Mouse (Mus musculus) kidney, embryonic 15.5 days (tissue): ENCODE data around the gene Map4k2. TPM values are rescaled to one million over a fixed set of nuclear protein-coding genes. Genes with fewer than 3 reads are reported as not detected.
A peak's percentile ranks its signal among the peaks of the same experiment; 100 is the strongest.

Experiments
- ATAC-seq: fragments of 200-750 bp; cut with Nextera tagmentation; replicated peaks from 2 replicates; pipeline ENCODE4 v1.8.0; 2017; ENCODE audit warnings: moderate TSS enrichment; ENCODE audit not compliant: low FRiP score
- H3K27ac ChIP-seq: fragments of 300-500 bp; sonication (generic); 2 replicates; pipeline ENCODE4 v1.5.1; 2015; ENCODE audit warnings: mild to moderate bottlenecking, inconsistent platforms
- H3K27me3 ChIP-seq: fragments of 300-500 bp; sonication (generic); 2 replicates; pipeline ENCODE4 v1.6.1; 2015; ENCODE audit warnings: inconsistent platforms
- H3K36me3 ChIP-seq: fragments of 300-500 bp; sonication (generic); 2 replicates; pipeline ENCODE4 v1.6.1; 2015; ENCODE audit warnings: inconsistent platforms
- H3K4me1 ChIP-seq: fragments of 300-500 bp; sonication (generic); 2 replicates; pipeline ENCODE4 v1.6.1; 2015; ENCODE audit warnings: inconsistent platforms
- H3K4me2 ChIP-seq: fragments of 300-500 bp; sonication (generic); 2 replicates; pipeline ENCODE4 v1.6.1; 2015; ENCODE audit warnings: moderate library complexity, mild to moderate bottlenecking, inconsistent platforms
- H3K4me3 ChIP-seq: fragments of 300-500 bp; sonication (generic); replicated peaks from 2 replicates; pipeline ENCODE4 v1.5.1; 2015; ENCODE audit warnings: mild to moderate bottlenecking, inconsistent platforms
- H3K9ac ChIP-seq: fragments of 300-500 bp; sonication (generic); 2 replicates; pipeline ENCODE4 v1.6.1; 2015; ENCODE audit warnings: mild to moderate bottlenecking, inconsistent platforms
- H3K9me3 ChIP-seq: fragments of 300-500 bp; sonication (generic); replicated peaks from 2 replicates; pipeline ENCODE4 v1.6.1; 2016; ENCODE audit warnings: inconsistent platforms
- WGBS: fragments of 180-500 bp; shearing (Covaris S2); methylation state at CpG from one replicate; pipeline ENCODE4 v1.1.7; 2015; ENCODE audit warnings: mixed read lengths; 5-methylcytosine and 5-hydroxymethylcytosine counted together
- polyA plus RNA-seq: library from polyadenylated mRNA; unstranded; fragments of >200 nt; fragmentation: Nextera tagmentation; extraction: Ambion mirVana; gene quantifications from 2 replicates; pipeline ENCODE4 v1.2.1, GENCODE M21; 2015

The Map4k2 gene
- polyA plus RNA-seq, 1 experiment from 2014 or later, result 21.9 TPM

DNA sequence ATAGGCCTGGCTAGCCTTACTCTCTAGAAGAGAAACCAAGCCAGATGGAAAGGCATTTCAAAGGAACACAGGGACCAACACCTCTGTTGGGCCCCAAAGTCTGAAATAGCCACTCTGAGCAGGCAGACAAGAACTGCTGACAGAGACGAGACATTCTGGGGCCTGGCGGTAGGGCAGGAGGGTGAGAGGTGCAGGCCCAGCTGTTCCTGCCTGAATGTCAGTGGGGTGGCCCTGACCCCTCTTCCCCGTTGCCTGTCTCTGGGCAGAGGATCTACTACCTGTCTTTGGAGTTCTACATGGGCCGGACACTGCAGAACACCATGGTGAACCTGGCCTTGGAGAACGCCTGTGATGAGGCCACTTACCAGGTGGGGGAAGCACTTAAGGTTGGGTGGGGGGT lies 44.5 kb downstream of the Map4k2 start:
- H3K27me3 ChIP-seq, result no peaks in the 10 kb centered on the region
- H3K4me2 ChIP-seq, result peak overlapping the region; percentile 44
- H3K36me3 ChIP-seq, result no peaks in the 10 kb centered on the region
- peak overlapping the region; percentile 87 for H3K27ac ChIP-seq
- 69% methylated on average over 5 of the region's 5 CpGs for WGBS
- no peak for ATAC-seq
- no peak overlapping the region for H3K9ac ChIP-seq
- 0 out of 2 replicates have a peak overlapping the region, but pooled peaks have one; percentile 5 for H3K4me3 ChIP-seq
- H3K9me3 ChIP-seq, result no peaks in the 10 kb centered on the region
- peaks cover 69% of the 10 kb centered on the region for H3K4me1 ChIP-seq

DNA sequence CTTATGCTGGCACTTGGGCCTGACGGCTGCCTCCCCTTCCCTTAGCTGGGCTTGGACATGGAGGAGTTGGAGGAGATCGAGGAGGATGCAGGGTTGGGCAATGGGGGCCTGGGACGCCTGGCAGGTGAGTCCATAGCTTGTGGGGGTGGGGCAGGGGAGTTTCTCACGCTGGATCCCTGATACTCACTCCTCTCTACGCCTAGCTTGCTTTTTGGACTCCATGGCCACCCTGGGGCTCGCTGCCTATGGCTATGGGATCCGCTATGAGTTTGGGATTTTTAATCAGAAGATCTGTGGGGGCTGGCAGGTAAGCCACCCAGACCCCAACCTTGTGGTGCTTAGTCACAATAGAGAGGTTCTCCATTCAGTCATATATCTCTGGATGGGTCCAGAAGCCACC lies 44.9 kb downstream of the Map4k2 start:
- Histone ChIP-seq H3K9me3 (no peaks in the 10 kb centered on the region), H3K4me1 (peaks cover 69% of the 10 kb centered on the region), H3K27me3 (no peaks in the 10 kb centered on the region), H3K9ac (no peak overlapping the region), H3K4me2 (peak overlapping the region; percentile 44), H3K36me3 (no peaks in the 10 kb centered on the region), H3K27ac (peak overlapping the region; percentile 87; the same call in 1 of the 2 replicates), H3K4me3 (no peak overlapping the region)
- 85% methylated on average over 7 of the region's 7 CpGs for WGBS
- no peak for ATAC-seq

DNA sequence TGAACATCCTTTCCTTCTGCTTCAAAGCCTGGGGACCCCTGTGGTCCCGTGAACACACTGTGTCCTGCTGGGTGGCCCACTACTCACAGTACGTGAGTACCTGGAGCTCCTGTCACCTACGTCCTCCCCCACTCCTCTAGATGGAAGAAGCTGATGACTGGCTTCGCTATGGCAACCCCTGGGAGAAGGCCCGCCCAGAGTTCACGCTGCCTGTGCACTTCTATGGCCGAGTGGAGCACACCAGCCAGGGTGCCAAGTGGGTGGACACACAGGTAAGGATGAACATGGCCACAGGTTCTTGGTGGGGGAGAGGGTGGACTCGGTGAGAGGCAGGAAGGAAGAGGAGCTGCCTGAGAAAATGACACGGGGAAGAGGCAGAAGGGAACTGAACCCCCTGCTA lies 45.3 kb downstream of the Map4k2 start:
- no peak overlapping the region for H3K4me2 ChIP-seq
- H3K4me1 ChIP-seq, result peaks cover 69% of the 10 kb centered on the region
- H3K4me3 ChIP-seq, result no peak overlapping the region
- no peak overlapping the region for H3K27ac ChIP-seq
- no peak overlapping the region for H3K9ac ChIP-seq
- H3K27me3 ChIP-seq, result no peaks in the 10 kb centered on the region
- H3K36me3 ChIP-seq, result no peaks in the 10 kb centered on the region
- no peak for ATAC-seq
- H3K9me3 ChIP-seq, result no peaks in the 10 kb centered on the region
- 53% methylated on average over 9 of the region's 9 CpGs for WGBS

DNA sequence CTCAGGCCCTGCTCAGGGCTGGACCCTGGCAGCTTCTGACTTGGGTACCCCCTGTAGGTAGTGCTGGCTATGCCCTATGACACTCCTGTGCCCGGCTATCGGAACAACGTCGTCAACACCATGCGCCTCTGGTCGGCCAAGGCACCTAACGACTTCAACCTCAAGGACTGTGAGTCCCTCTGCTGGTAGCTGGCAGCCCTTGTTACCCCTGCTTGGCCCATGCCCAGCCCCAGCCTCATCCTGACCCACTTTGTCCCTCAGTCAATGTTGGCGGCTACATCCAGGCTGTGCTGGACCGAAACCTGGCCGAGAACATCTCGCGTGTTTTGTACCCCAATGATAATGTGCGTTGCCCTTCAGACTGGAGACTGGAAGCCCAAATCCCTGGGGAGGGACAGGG lies 47.1 kb downstream of the Map4k2 start:
- Histone ChIP-seq H3K27ac (no peak overlapping the region), H3K4me2 (no peak overlapping the region), H3K4me3 (no peak overlapping the region)

DNA sequence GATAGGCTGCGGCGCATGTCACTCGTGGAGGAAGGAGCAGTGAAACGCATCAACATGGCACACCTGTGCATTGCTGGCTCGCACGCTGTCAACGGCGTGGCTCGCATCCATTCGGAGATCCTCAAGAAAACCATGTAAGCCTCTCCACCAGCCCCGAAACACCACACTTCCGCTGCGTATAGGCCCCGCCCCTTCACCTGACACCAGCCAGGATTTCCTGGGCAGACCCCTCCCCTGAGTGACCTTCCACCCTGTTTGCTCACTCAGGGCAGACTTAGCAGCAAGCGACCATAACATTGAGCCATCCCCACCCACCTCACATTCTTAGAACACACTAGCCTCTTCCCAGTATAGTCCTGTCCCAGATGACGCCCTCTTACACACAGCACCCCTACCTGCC lies 48.9 kb downstream of the Map4k2 start:
- Histone ChIP-seq H3K36me3 (peaks cover 8% of the 10 kb centered on the region), H3K27me3 (no peaks in the 10 kb centered on the region), H3K9me3 (no peaks in the 10 kb centered on the region), H3K4me2 (peak overlapping the region; percentile 72), H3K4me1 (peaks cover 44% of the 10 kb centered on the region), H3K27ac (0 out of 2 replicates have a peak overlapping the region, but pooled peaks have one; percentile 48), H3K9ac (peak overlapping the region; percentile 33), H3K4me3 (peak overlapping the region; percentile 39)
- ATAC-seq, result peak; percentile 50; the same call in 1 of the 2 replicates
- WGBS, result 6% methylated on average over 16 of the region's 16 CpGs

More for the DNA sequence above, 47.1 kb downstream of the Map4k2 start:
- H3K9me3 ChIP-seq, result no peaks in the 10 kb centered on the region
- H3K4me1 ChIP-seq, result peaks cover 62% of the 10 kb centered on the region
- 83% methylated on average over 13 of the region's 13 CpGs for WGBS
- H3K36me3 ChIP-seq, result peaks cover 8% of the 10 kb centered on the region
- H3K27me3 ChIP-seq, result no peaks in the 10 kb centered on the region
- ATAC-seq, result no peak
- H3K9ac ChIP-seq, result no peak overlapping the region

DNA sequence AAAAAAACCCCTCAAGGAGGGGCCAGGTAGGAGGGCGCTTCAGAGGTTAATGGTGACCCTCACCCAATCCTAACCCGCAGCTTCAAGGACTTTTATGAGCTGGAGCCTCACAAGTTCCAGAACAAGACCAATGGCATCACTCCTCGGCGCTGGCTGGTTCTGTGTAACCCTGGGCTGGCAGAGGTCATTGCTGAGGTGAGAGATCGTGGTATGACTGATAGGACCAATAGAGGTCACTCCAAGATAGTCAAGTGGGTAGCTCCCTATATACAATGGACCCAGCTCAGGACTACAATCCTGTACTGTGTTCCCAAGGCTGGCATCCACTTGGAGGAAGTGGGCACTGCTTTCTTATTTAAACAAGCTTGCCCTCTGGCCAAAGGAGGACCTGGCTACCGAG lies 49.3 kb downstream of the Map4k2 start:
- H3K4me3 ChIP-seq, result no peak overlapping the region
- ATAC-seq, result no peak
- 55% methylated on average over 6 of the region's 6 CpGs for WGBS

DNA sequence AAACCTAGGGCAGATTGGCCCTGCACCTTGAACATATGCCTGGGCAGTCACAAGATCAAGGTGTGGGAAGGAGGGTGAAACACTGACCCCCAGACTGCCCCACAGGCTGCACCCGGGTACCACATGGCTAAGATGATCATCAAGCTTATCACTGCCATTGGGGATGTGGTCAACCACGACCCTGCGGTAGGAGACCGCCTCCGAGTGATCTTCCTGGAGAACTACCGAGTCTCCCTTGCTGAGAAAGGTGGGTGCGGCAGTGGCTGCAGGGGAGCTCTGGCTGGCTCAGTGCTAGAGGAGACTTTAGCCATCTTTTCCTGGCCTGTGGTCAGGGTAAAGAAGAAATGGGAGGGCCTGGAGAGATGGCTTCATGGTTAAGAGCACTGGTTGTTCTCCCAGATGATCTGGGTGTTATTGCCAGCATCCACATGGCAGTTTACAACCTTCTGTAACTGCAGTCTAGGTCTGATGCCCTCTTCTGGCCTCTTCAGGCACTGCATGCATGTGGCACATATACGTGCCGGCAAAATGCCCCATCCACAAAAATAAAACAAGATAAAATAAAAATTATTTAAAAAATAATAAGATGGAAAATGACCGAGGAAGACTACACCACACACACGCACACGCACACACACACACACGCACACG lies 51.9 kb downstream of the Map4k2 start:
- 93% methylated on average over 14 of the region's 14 CpGs for WGBS
- Histone ChIP-seq H3K4me1 (peaks cover 22% of the 10 kb centered on the region), H3K9ac (no peak overlapping the region), H3K4me2 (no peak overlapping the region), H3K9me3 (no peaks in the 10 kb centered on the region), H3K36me3 (peaks cover 8% of the 10 kb centered on the region), H3K27me3 (no peaks in the 10 kb centered on the region), H3K27ac (no peak overlapping the region), H3K4me3 (no peak overlapping the region)
- no peak for ATAC-seq

More for the DNA sequence above, 49.3 kb downstream of the Map4k2 start:
- no peaks in the 10 kb centered on the region for H3K9me3 ChIP-seq
- no peaks in the 10 kb centered on the region for H3K27me3 ChIP-seq
- no peak overlapping the region for H3K9ac ChIP-seq
- H3K36me3 ChIP-seq, result peaks cover 8% of the 10 kb centered on the region
- no peak overlapping the region for H3K27ac ChIP-seq
- peaks cover 40% of the 10 kb centered on the region for H3K4me1 ChIP-seq
- H3K4me2 ChIP-seq, result peak overlapping the region; percentile 72

DNA sequence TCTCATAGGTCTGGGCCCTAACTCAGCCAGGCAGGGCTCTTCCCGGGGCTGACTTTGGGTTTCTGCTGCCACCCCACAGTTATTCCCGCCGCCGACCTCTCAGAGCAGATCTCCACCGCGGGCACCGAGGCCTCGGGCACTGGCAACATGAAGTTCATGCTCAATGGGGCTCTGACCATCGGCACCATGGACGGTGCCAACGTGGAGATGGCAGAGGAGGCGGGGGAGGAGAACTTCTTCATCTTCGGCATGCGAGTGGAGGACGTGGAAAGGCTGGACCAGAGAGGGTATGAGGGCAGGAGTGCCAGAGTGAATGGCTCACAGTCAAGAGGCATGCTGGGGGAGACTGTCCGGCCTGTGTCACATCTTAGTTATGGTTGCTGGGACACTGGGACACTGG lies 52.7 kb downstream of the Map4k2 start:
- Histone ChIP-seq H3K4me3 (no peak overlapping the region), H3K36me3 (peaks cover 8% of the 10 kb centered on the region), H3K9me3 (no peaks in the 10 kb centered on the region), H3K4me1 (peaks cover 26% of the 10 kb centered on the region), H3K27me3 (no peaks in the 10 kb centered on the region), H3K27ac (no peak overlapping the region), H3K4me2 (no peak overlapping the region), H3K9ac (no peak overlapping the region)
- WGBS, result 92% methylated on average over 16 of the region's 16 CpGs
- no peak for ATAC-seq

DNA sequence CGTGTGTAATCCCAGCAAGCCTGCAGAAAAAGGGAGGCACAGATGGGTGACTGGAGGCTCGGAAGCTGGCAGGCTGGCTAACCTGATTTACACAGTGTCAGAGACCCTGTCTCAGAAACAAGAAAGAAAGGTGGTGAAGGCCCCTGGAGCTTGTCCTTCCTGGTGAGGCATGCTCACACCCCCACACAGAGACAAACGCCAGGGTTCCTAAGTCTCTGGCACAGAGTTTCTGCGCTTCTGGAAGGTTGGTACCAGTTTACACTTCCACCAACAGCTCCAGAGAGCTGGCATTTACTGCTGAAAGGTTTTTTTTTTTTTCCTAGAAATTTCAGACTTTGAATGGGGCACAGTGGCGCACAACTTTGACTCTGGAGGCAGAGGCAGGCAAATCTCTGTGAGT lies 55.3 kb downstream of the Map4k2 start:
- ATAC-seq, result no peak
- Histone ChIP-seq H3K4me1 (peaks cover 34% of the 10 kb centered on the region), H3K4me3 (no peak overlapping the region), H3K27ac (no peak overlapping the region), H3K4me2 (no peak overlapping the region), H3K9me3 (no peaks in the 10 kb centered on the region), H3K27me3 (peaks cover 12% of the 10 kb centered on the region), H3K36me3 (peaks cover 8% of the 10 kb centered on the region), H3K9ac (no peak overlapping the region)
- 64% methylated on average over 5 of the region's 5 CpGs for WGBS

DNA sequence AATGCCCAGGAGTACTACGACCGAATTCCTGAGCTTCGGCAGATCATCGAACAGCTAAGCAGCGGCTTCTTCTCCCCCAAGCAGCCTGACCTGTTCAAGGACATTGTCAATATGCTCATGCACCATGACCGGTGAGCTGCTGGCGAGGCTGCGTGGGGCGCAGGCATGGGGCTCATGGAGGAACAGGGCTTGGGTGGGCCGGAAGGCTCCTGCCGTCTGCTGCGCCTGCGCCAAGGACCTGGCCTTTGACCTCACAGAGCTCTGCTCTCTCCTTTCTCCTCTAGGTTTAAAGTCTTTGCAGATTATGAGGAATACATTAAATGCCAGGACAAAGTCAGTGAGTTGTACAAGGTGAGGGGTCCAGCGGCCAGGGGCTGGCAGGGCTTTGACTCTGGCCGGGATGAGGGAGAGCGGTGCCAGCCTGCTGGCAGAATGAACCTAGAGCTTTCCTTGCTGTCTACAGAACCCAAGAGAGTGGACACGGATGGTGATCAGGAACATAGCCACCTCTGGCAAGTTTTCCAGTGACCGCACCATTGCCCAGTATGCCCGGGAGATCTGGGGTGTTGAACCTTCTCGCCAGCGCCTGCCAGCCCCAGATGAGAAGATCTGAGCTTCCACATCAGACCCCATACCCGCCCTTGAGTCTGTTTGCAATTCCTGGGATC lies 56.8 kb downstream of the Map4k2 start:
- 81% methylated on average over 22 of the region's 22 CpGs for WGBS

DNA sequence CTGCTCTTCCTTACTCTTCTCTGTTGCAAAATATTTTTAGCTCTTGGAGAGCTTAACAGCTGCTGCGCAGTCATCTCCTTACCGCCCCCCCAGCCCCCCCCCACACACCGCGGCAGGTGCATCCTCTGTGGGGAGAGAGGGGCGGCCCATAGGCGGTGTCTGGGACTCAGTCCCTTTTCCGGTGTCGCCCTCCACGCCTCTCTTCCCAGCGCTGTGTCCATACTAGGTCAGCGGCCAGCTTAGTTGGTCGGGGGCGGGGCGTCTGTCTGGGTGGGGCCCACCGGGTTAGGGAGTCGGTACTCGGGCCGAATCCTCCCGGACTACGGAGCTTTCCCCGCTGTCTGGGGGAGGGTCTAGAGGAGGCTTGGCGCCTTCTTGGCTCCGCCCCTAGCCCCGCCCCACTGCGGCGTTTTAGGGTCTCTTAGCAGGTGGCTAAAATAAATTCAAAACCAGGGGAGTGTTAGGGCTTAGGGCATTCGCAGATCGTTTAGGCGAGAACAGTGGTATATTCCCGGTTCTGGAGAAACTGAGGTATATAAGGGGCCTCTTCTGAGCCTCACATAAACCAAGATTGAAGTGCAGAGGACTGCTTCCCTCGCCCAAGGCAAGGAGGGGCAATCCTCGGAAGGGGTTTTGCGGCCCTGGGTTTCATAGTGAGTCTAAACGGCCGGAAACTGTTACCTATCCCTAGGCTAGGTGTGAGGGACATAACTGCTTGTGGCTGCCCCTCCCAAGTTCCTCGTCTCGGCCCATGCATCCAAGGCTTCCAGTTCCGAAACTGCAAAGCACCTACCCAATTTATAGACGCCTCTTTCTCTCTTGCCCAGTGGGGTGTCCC lies 57.7 kb downstream of the Map4k2 start:
- under 1% methylated on average over 38 of the region's 39 CpGs for WGBS
- Histone ChIP-seq H3K9ac (peak overlapping the region; percentile 48), H3K27ac (peak overlapping the region; percentile 80), H3K9me3 (no peaks in the 10 kb centered on the region), H3K4me3 (peak overlapping the region; percentile 54), H3K4me2 (peak overlapping the region; percentile 91), H3K36me3 (no peaks in the 10 kb centered on the region), H3K4me1 (peaks cover 58% of the 10 kb centered on the region), H3K27me3 (peaks cover 27% of the 10 kb centered on the region)
- peak; percentile 38 for ATAC-seq

More for the DNA sequence above, 56.8 kb downstream of the Map4k2 start:
- peaks cover 25% of the 10 kb centered on the region for H3K27me3 ChIP-seq
- peaks cover 49% of the 10 kb centered on the region for H3K4me1 ChIP-seq
- no peak for ATAC-seq
- H3K4me3 ChIP-seq, result no peak overlapping the region
- H3K4me2 ChIP-seq, result peak overlapping the region; percentile 91
- H3K9me3 ChIP-seq, result no peaks in the 10 kb centered on the region
- peak overlapping the region; percentile 0; the same call in 1 of the 2 replicates for H3K27ac ChIP-seq
- H3K36me3 ChIP-seq, result peaks cover 3% of the 10 kb centered on the region
- 0 out of 2 replicates have a peak overlapping the region, but pooled peaks have one; percentile 48 for H3K9ac ChIP-seq
